Mouse (Mus musculus) monocyte, adult 2 months (primary cell): ENCODE data around the gene Gm10198.
A peak's percentile ranks its signal among the peaks of the same experiment; 100 is the strongest.

Experiments
- DNase-seq, 2 experiments: peaks; one replicate each; pipeline ENCODE4 v3.0.0; 2022; ENCODE audit warnings: low spot score in 2 of 2, low read depth in 1 of 2

Gene Gm10198

DNA sequence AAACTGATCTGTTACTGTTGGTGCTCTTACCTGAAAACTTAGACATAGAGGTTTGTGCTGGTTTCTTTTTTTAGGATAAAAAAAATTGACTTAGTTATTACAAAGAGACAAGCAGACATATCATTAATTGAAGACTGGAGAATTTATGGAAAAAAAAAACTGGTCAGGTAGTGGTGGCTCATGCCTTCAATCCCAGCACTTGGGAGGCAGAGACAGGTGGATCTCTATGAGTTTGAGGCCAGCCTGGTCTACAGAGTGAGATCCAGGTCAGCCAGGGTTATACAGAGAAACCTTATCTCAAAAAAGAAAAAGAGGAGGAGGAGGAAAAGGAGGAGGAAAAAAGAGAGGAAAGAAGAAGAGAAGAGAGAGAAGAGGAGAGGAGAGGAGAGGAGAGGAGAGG, at the start of gene Gm10198:
Gene Gm10198 (plus strand): TSS at position 301 of the 400 bp plus-strand sequence.
- DNase-seq, result no peak

- no peak for DNase-seq
Observed at GRCm38 (mm10) chr13:111545286-111545685, 47.3 kb upstream of the Gm10198 start.

- DNase-seq, result no peak
Observed at GRCm38 (mm10) chr13:111552769-111553168, 39.8 kb upstream of the Gm10198 start.

GRCm38 (mm10) chr13:111553182-111553581, 39.4 kb upstream of the Gm10198 start:
- no peak for DNase-seq

GRCm38 (mm10) chr13:111553941-111554340, 38.6 kb upstream of the Gm10198 start:
- DNase-seq, result no peak

DNA sequence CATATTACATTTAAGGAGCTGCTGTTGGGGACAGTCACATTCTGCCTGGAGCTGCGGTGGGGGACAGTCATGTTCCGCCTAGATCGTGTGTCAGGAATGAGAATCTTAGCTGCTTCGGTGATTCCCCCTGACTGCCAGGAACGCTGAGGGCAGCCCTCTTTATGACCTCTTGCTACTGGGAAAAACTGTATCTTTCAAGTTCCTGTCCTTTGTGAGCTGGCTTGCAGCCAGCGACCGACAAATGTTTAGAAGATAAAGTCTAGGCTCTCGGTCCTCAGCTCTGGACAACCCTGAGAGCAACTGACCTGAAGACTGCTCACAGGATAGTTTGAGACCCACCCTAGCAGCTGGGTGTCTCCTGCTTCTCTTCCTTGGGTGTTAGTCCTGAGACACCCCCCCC, 37.3 kb upstream of the Gm10198 start:
- no peak for DNase-seq

DNA sequence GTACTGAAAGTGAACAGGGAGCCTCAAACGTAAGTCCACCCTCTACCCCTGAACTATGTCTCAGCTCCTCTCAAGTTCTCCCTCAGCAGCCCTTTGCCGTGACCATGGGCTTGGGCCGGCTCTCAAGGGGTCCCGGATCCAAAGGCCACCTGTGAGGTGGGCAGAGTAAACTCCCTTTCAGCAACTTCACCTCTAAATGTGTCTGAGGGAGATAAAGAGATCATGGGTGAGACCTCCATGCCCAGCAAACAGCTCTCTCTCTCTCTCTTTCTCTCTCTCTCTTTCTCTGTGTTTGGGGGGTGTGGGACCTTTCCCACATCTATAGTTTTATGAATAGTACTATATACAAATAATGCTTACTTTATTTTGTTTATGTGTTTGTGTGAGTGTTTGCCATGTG, 36.2 kb upstream of the Gm10198 start:
- no peak for DNase-seq

- no peak for DNase-seq
Observed at GRCm38 (mm10) chr13:111560152-111560551, 32.4 kb upstream of the Gm10198 start.

GRCm38 (mm10) chr13:111562595-111562994, 30.0 kb upstream of the Gm10198 start:
- DNase-seq, result no peak

DNA sequence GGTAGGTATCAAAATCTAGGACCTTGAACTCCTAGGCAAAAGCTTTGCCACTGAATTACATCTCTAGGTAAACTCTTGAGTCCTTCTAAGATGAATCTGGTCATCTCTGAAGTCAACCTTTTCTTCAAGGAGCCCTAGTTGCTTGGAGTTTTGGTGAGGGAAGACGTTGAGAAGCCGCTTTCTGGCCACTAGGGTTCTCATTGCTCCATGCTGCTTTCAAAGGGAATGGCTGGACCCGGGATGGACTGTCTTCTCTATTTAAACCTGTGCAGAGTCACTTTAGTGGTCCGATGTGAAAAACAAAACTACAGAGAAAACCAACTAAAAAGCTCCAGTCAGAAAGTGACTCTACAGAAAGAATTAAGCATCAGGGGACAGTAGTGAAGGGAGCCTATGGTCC, 18.4 kb upstream of the Gm10198 start:
- no peak for DNase-seq

GRCm38 (mm10) chr13:111577177-111577576, 15.4 kb upstream of the Gm10198 start:
- no peak for DNase-seq

- no peak for DNase-seq
Observed at GRCm38 (mm10) chr13:111580054-111580453, 12.5 kb upstream of the Gm10198 start.

DNA sequence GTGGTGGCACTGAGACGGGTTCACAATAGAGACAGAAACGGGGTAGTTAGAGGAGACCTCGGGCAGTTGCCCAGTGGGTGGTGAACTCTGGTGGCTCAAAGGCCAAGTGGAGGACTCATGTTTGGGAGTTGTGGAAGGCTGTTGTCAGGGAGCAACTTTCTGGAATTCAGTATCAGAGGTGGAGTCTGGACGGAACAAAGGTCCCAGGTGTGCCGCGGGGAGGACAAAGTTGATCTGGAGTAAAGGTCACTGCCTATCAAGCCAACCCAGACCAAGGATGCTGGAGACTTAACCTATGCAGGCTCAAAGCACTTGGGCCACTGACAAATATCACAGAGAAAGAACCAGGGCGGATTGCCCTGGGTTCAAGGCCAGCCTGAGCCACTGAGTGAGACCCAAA, 5.5 kb downstream of the Gm10198 start:
- no peak for DNase-seq

DNA sequence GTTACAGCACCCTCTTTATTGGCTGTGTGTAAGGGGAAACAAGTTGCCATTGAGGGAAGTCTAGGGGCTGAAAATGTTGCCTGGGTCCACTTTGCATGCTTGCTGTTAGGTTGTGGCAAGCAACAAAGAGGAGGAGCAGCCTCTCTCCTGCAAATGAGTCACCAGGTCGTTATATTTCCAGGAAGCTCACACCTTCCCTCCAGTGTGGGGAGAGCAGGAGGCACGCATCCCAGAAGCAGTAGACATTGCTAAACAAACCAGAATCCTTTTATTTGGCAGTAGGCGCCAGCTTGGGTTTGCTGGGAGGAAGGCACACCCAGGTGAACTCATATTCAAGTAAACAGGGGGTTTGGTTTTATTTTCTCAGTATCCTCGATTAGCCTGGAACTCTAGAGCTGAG, 8.8 kb downstream of the Gm10198 start:
- DNase-seq, result no peak

- no peak for DNase-seq
Observed at GRCm38 (mm10) chr13:111604826-111605225, 12.2 kb downstream of the Gm10198 start.

GRCm38 (mm10) chr13:111616168-111617125, 23.9 kb downstream of the Gm10198 start:
- DNase-seq, result no peak

GRCm38 (mm10) chr13:111620433-111620832, 27.8 kb downstream of the Gm10198 start:
- DNase-seq, result no peak

GRCm38 (mm10) chr13:111622425-111622824, 29.8 kb downstream of the Gm10198 start:
- DNase-seq, result no peak

DNA sequence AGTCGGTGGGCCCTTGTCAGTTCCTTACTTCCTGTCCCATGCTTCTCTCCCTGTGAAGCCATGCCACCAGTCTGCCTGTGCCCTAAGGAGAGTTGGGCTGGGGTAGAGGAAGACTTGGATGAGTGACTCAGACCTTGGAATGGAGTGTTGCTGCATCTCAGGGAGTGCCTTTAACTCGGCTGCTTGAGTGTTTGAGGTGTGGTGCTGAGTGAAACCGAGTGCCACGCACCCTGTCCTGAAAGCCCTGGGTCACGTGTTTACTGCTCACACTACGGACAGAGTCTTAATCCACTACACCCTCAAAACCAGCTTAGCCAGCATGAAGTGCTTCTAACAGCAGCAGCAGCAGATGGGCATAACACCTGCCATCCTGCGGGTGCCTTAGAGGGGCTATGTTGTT, 30.5 kb downstream of the Gm10198 start:
- DNase-seq, result no peak

GRCm38 (mm10) chr13:111624115-111624514, 31.5 kb downstream of the Gm10198 start:
- no peak for DNase-seq

DNA sequence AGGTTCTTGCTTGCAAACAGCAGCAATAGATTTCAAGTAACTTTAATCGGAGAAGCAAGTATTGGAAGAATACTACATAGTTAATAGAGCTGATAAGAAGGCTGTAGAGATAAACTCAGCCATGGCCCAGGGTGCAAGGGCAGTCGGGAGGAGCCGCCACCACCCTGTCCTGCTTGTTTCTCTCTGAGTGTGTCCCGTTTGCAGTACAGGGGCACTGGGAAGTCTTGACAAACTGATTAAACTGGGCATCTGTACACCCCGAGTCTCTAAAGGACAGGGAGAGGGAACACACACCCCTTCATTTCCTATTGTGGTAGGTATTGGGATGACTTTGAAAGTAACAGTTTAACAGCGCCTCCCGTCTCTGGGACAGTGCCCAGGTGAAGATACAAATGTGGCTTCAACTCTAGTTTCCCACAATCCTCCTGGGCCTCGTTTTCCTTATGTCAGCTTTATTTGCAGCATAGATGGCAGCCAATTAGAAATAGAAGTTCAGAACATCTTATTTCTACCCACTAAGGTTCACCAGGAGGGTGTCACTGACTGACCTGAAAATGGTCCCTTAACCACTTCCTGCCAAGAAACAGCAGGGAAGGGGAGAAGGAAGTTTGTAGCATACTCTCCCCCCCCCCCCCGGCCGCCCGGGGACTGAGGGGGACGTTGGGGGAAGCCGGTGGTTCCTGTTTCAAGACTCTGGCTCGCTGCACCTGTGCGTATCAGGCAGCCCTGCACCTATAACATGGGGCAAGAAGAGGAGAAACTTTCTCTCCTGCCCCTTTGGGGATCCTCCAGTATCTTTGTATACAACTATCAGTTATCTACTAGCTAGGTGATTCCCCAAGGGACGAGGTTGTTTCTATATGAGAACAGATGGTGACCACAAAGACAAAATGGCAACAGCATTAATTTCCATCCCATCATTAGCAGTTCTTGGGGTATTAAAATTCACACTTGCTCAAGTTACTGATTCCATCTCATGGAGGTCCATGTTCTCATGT, 41.9 kb downstream of the Gm10198 start:
- DNase-seq, result no peak

GRCm38 (mm10) chr13:111640319-111640718, 47.7 kb downstream of the Gm10198 start:
- peak; percentile 23 to 40 for DNase-seq
